Comparison of ENCODE assay signal across 16 mouse cellular contexts in the genomic region with DNA sequence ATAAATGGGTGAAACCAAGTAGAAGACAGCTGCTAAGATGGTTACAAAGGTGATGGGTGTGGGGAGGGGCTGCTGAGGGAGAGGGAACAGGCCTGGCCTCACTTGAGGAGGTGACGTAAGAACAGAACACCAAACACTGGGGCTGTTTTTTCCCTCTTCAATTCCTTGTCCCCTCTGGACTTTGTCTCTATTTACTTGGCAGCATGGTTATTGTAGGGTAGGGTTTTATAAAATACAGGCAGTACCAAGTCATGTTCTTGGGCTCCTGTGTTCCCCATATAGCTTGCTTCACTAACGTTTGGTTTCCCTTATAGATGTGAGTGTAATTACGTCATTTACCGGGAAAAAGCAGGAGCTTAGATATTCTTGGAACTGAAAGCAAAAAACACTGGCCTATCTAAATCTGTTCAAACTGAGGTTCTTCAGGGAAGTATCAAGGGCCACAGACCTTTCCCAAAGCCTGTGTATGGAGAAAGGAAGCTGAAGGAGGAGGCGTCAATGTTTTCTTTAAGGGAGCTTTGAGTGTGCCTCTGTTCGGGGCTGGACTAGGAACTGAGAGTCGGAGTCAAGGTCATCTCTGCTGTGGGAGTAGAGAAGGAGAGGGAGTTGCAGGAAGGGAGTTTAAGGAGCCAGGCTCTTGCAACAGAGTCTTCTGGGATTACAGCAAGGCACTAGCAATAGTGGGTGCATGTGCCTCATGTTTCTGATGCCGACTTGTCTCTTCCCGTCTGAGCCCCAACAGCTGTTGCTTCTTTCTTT.
DNase-seq lines count a peak whose midpoint lies in the region; ATAC-seq and TF ChIP-seq lines count a peak whose summit lies in the region.
"Had no signal": no experiment of that assay in that cellular context is flagged by ENCODE, and none has a peak within 500 bp of the region (broad histone marks: within the 10 kb centered on the region; RNA-seq: fewer than 3 reads in every experiment).

No protein-coding gene starts in this region.

- no peak overlapping the region for H3K4me3 ChIP-seq in lung, embryonic 14.5 days (ENCODE audit: low read depth, low read length)
- no peak overlapping the region for H3K4me3 ChIP-seq in heart, embryonic 16.5 days (ENCODE audit: low read length)
- no peak overlapping the region for H3K4me3 ChIP-seq in stomach, embryonic 15.5 days (replicated peaks)
- H3K4me3 ChIP-seq: heart, adult 2 months; liver, embryonic 15.5 days had no signal

- H3K9me3 ChIP-seq in lung, embryonic 14.5 days (ENCODE audit: low read depth, low read length), result no peaks in the 10 kb centered on the region
- no peaks in the 10 kb centered on the region for H3K9me3 ChIP-seq in heart, embryonic 16.5 days (replicated peaks; ENCODE audit: control insufficient read depth, low read length)
- no peaks in the 10 kb centered on the region for H3K9me3 ChIP-seq in stomach, embryonic 15.5 days
- H3K9me3 ChIP-seq: liver, embryonic 15.5 days had no signal

- peak; percentile 3 for DNase-seq in heart, adult 8-10 months (ENCODE audit: low spot score)
- DNase-seq in heart, postnatal 25 days (ENCODE audit: low spot score), result no peak
- DNase-seq in lung, embryonic 14.5 days, result peak; percentile 6
- no peak for DNase-seq in lung, postnatal 14 days
- no peak for DNase-seq in spleen, adult 18-20 months
- no peak for DNase-seq in thymus, postnatal 14 days
- DNase-seq: cerebellum, postnatal 14 days; right cerebral cortex, postnatal 4 days; thymus, postnatal 25 days had no signal

- no peak overlapping the region for H3K4me2 ChIP-seq in lung, embryonic 14.5 days
- no peak overlapping the region for H3K4me2 ChIP-seq in heart, embryonic 16.5 days (ENCODE audit: low read depth, low read length)
- H3K4me2 ChIP-seq in stomach, embryonic 15.5 days, result no peak overlapping the region
- H3K4me2 ChIP-seq: liver, embryonic 15.5 days; midbrain, embryonic 11.5 days had no signal

- TF ChIP-seq CTCF in lung, embryonic 14.5 days (IDR thresholded peaks at IDR 0.05; ENCODE audit: low read depth), result no peak

- H3K27ac ChIP-seq in lung, embryonic 14.5 days (ENCODE audit: low read depth), result no peak overlapping the region
- H3K27ac ChIP-seq in heart, embryonic 16.5 days (ENCODE audit: low read length), result no peak overlapping the region
- peak overlapping the region; percentile 63 for H3K27ac ChIP-seq in stomach, embryonic 15.5 days
- H3K27ac ChIP-seq: heart, adult 2 months; liver, embryonic 15.5 days had no signal

- WGBS in lung, embryonic 14.5 days, result 52% methylated on average over 9 of the region's 9 CpGs
- WGBS in heart, embryonic 16.5 days, result 47% methylated on average over 9 of the region's 9 CpGs
- 39% methylated on average over 9 of the region's 9 CpGs for WGBS in stomach, embryonic 15.5 days

- H3K27me3 ChIP-seq in lung, embryonic 14.5 days (ENCODE audit: insufficient read depth, low read length), result no peaks in the 10 kb centered on the region
- no peaks in the 10 kb centered on the region for H3K27me3 ChIP-seq in heart, embryonic 16.5 days (ENCODE audit: control insufficient read depth, insufficient read depth, low read length)
- no peaks in the 10 kb centered on the region for H3K27me3 ChIP-seq in stomach, embryonic 15.5 days (replicated peaks)
- H3K27me3 ChIP-seq: liver, embryonic 15.5 days had no signal

- H3K4me1 ChIP-seq in lung, embryonic 14.5 days (ENCODE audit: insufficient read depth), result no peaks in the 10 kb centered on the region
- H3K4me1 ChIP-seq in heart, embryonic 16.5 days (ENCODE audit: control insufficient read depth, insufficient read depth, low read length), result peaks cover 2% of the 10 kb centered on the region; the same call in 1 of the 2 replicates
- no peaks in the 10 kb centered on the region for H3K4me1 ChIP-seq in stomach, embryonic 15.5 days
- H3K4me1 ChIP-seq: liver, embryonic 15.5 days had no signal

- ATAC-seq in lung, embryonic 14.5 days (ENCODE audit: insufficient read depth), result no peak; the same call in 1 of the 2 replicates
- 0 out of 2 replicates have a peak, but pooled peaks have one; percentile 32 for ATAC-seq in heart, embryonic 16.5 days (replicated peaks; ENCODE audit: extremely low read depth, insufficient read depth, low FRiP score)
- peak; percentile 47; the same call in 1 of the 2 replicates for ATAC-seq in stomach, embryonic 15.5 days (ENCODE audit: insufficient read depth, low FRiP score, low read depth)
- ATAC-seq: forebrain, embryonic 16.5 days; inflammation-experienced regulatory T-cells, adult 6 months had no signal

- no peaks in the 10 kb centered on the region for H3K36me3 ChIP-seq in lung, embryonic 14.5 days (ENCODE audit: insufficient read depth)
- H3K36me3 ChIP-seq in heart, embryonic 16.5 days (ENCODE audit: control insufficient read depth, insufficient read depth), result no peaks in the 10 kb centered on the region
- no peaks in the 10 kb centered on the region for H3K36me3 ChIP-seq in stomach, embryonic 15.5 days
- H3K36me3 ChIP-seq: liver, embryonic 15.5 days had no signal

- intact Hi-C loops in heart, postnatal 25 days (cut with DNase I), result no loop called here

- no peak overlapping the region for H3K9ac ChIP-seq in lung, embryonic 14.5 days
- H3K9ac ChIP-seq in heart, embryonic 16.5 days (ENCODE audit: low read length), result no peak overlapping the region
- H3K9ac ChIP-seq in stomach, embryonic 15.5 days, result no peak overlapping the region
- H3K9ac ChIP-seq: liver, embryonic 15.5 days had no signal

Comparison
In these comparisons a context has a peak if more than half of its experiments do, and no peak if none do; other contexts are left out.
1. DNase-seq: peak in heart, adult 8-10 months (single experiment) and lung, embryonic 14.5 days (single experiment); none in heart, postnatal 25 days (single experiment), lung, postnatal 14 days (single experiment), spleen, adult 18-20 months (0 of 2) and thymus, postnatal 14 days (single experiment).